Mouse (Mus musculus): ENCODE measurements at regions not wholly inside any gene's neighbourhood (a gene's known extent, or its start where the extent isn't known, plus 50 kb on each side); places are given as distances from the start of the nearest gene placed in this dataset.

GRCm38 (mm10) chr16:78631797-78632196, 55.3 kb upstream of the D16Ertd472e start:
- DNase-seq (ENCODE audit: low read depth), result no peak

- peak; percentile 27 for DNase-seq (ENCODE audit: low read depth)
These were observed 50.3 kb upstream of the D16Ertd472e start for GRCm38 (mm10) chr16:78626803-78627202.

Measured in NIH3T3 (cell line).